Mouse (Mus musculus) gastrocnemius, adult 18-20 months (tissue): Measurements from ENCODE around the gene Rnaset2a. TPM values are rescaled to one million over a fixed set of nuclear protein-coding genes. Genes with fewer than 3 reads are reported as not detected.
"Not testable (repeated sequence)": the region's sequence is repeated elsewhere in the genome, so short reads cannot be mapped to it uniquely, and the experiment has no call there.

Source experiments
- DNase-seq: peaks from one replicate; pipeline ENCODE4 v3.0.0; 2021; ENCODE audit warnings: low spot score
- total RNA-seq, 2 experiments: library from RNA; stranded (reverse); gene quantifications; 2 replicates each; pipeline ENCODE4 v1.2.3; 2021

The Rnaset2a gene
- total RNA-seq, 2 experiments from 2014 or later = 13.7 to 20.3 TPM

GRCm38 (mm10) chr17:8143802-8144673 is 3.9 kb downstream of the Rnaset2a start:
- peak; percentile 19 for DNase-seq

DNA sequence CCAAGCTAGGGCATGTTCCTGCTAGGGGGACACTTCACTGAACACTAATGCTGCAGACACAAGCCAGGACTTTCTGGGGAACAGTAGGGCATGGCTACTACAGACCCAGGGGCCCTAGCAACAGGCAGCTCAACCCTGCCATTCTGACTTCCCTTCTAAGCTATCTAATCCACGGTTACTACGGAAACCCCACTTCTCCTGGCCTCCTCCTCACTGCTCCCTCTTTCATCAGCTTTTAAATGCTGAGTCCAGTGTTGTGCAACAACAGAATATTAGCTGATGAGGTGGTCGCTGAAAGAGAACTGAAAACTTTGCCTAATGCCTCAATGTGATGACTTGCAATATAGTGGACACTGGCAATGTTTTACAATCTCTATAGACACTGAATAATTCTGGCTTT is 7.7 kb downstream of the Rnaset2a start:
- not testable (repeated sequence) for DNase-seq

DNA sequence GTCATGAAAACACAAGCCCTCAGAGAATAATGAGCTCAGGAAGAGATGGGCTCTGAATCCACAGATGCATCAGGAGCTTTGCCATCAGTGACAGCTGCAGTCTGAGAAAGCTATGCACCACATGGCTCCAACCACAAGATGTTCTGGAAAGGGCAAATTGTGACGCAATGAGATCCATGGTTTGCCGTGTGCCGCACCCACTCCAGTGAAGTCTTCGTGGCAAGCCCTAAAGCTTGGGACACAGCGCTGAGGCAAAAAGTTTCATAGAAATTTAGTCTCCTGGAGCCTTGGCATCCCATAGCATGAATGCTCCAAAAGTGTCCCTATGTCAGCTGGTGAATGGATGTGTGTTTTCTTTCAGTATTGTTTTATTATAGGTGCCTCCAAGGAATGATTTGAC is 9.8 kb downstream of the Rnaset2a start:
- DNase-seq = not testable (repeated sequence)

DNA sequence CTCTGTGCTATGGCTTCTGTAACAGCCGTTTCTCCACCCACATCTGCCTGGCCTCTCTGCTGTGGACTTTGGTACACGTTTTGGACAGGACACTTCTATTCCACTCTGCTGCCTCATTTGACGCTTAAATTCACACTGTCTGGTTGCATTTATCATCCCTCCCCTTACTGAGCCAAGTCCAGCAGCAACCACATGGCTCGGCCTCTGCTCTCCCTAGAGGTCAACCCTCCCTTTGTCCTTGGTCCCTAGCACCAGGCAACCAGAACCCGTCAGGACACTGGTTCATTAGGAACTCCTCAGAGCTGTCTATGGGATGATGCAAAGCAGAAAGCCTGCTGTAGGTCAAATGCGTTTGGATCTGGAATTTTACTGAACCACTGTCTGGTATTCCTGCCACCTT is 17.0 kb downstream of the Rnaset2a start:
- DNase-seq = not testable (repeated sequence)

- DNase-seq = not testable (repeated sequence)
Observed at GRCm38 (mm10) chr17:8129578-8129977, 18.3 kb downstream of the Rnaset2a start.

DNA sequence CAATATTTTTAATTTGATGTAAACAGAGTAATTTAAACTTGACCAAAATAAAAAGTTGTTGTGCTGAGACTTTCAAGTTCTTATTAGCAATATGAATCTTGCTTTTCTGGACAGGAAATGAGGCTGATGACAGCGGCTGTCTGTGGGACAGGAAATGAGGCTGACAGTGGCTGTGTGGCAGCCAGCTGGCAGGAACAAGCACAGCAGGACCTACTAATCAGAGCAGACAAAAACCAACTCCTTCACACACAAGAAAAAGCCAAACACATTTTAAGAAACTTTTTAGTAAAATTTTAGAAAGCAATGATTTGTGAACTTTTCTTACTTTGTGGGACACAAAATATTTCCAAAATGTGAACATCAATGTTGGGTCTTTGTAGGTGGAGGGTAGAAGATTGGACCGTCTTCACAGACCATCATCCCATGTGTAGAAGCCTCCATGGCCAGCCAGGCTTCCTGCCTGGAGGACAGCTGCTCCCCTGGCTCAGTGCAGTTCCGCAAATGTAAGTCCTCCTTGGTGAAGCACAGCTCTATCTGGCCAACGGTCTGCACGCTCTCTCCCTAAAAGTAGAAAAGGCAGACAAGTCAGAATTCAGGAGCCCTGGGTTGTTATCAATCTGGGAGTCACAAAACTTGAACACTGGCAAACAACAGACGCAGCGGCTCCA is 19.4 kb downstream of the Rnaset2a start:
- not testable (repeated sequence) for DNase-seq

- not testable (repeated sequence) for DNase-seq
Observed at GRCm38 (mm10) chr17:8124586-8124985, 23.3 kb downstream of the Rnaset2a start.

DNA sequence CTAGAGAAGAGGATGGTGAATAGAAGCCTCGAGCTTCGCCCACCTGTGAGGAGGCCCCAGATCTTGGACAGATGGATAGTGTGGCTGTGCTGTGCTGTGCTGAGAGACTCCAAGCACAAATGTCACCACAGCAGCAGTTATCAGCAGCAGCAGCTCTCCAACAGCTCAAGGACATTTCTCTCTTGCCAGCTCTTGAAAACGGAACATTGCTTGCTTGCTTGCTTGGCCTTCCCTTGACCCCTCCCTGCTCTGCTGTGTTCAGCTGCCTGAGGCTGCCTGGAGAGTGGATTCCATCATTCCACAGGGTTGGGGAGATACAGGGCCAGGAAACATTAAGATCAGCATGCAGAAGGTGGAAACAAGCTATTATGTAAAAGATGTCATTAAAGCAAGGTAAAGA is 24.9 kb downstream of the Rnaset2a start:
- not testable (repeated sequence) for DNase-seq

- DNase-seq = not testable (repeated sequence)
Observed at GRCm38 (mm10) chr17:8116928-8117327, 31.0 kb downstream of the Rnaset2a start.

DNA sequence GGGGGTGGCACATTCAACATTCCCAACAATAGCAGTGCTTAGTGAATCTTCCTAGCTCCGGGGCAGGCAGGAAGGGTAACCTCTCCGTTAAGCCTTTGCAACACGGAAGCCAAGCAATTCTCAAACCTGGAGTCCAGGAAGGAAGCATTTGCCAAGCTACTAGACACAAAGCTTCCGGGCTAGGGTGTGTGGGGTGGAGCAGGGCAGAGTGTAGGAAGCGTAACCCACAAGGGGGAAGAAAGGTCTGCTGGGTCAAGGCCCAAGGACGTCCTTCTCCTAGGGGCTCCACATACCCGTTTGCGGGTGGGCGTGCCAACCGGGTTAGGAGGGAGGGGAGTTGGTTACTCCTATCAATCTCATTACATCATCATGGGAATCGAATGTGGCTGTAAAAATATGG is 31.5 kb downstream of the Rnaset2a start:
- not testable (repeated sequence) for DNase-seq

DNA sequence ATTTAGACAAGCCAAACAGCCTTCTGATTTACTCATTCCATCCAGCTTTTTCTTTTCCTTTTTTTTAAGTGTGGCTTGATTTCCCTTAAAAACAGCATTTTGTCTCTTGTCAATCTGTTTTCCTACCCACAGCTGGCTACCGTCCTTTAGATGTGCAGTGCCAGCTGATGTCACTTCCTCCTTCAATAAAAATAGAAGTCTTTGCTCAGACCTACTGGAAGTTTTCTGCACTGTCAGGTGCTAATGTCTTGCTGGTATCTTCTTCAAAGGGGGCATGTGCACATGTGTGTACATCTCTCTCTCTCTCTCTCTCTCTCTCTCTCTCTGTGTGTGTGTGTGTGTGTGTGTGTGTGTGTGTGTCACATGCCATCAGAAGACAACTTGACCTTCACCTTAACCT is 35.7 kb downstream of the Rnaset2a start:
- not testable (repeated sequence) for DNase-seq

DNA sequence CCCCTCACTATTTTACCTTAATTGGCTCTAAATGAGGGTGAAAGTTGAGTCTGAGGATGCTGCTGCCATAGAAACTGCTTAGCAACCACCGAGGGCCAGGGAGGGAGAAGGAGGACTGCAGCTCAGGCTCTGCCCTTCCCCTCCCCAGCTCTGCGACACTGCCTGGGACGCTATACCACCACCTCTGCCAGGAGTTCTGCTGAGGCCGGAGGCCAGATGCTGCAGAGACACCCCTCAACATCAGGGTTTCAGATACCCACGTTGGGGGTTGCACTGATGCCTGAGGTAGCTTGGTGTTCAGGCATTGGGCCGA is 46.6 kb downstream of the Rnaset2a start:
- DNase-seq = not testable (repeated sequence)

- not testable (repeated sequence) for DNase-seq
Observed at GRCm38 (mm10) chr17:8100405-8101296, 47.2 kb downstream of the Rnaset2a start.

GRCm38 (mm10) chr17:8096199-8096598 is 51.7 kb downstream of the Rnaset2a start:
- DNase-seq = not testable (repeated sequence)

DNA sequence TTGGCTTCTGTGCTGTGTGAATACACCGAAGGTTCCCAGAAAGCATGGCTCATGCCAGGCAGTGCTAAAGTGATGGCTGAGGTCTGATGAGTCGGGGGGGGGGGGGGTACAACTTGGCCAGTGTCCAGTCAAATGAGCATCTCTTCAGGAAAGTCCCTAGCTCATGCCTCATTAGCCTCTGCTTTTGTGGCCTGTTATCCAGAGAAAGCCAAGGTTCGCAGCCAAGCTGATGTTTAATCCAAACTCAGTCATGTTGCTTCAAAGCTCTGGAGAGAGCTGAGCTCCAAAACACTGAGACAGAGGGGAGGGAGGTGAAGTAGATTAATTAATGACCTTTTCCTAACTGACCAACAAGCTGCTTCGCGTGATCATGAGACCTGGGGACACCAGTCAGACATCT is 52.2 kb downstream of the Rnaset2a start:
- DNase-seq = not testable (repeated sequence)

DNA sequence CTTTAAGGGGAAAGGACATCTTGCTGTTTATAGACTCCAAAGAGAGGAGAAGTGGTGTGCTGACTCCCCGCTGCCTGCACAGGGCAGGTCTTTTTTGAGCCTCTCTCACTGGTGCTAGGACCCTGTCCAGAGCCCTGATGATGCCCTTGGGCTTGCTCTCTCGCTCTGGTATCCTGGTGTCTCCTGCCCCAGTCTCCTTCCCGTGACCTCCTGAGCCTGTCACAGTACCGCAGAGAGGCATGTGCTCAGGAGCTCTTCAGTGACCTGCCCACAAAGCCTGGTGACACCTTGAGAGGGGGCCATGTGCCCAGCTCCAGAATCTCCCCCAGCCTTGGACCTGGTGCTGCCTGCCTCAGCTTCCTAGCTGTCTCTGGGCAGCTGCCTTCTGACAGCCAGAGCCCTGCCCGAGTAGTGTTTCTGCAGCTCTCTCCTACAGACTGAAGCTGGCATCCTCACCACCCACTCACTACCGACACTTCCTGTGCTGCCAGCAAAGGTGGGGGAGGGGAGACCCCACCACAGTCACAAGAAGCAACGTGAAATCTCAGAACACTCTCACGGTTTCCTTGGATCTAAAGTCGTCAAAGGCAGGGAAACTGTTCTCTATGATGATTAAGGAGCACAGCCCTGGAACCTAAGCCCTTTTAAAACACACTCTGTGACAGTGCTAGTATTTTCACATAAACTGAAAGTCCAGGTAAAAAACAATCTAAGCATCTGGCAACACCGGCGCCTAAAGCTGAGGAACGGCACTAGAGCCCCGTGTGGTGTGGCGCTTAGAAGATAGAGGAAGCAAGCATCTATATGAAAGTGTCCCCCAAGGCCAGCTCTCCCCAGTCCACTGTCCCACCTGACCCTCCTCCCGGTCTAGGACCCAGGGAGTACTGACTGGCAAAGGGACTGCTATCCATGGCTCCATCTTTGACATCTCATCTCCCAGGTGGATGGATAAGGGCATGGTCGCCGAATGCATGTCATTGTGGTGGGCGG is 55.1 kb downstream of the Rnaset2a start:
- not testable (repeated sequence) for DNase-seq

DNA sequence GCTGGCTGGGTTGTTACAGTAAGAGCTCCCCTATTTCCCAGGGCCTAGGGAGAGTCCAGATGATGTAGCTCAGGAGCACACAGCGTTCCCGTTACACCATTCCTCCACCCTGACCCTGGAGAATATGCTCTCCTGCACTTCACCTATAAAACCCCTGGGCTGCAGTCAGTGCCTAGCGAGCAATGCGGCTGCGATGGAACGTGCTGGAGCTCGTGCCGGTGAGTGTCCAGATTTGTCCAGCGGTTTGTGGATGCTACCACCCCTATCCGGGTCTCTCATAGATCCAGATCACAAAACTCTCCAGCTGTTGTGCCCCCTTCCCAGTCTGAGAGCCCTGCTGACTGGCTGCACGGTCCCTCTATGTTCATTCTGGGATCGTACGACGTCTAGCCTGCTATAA is 56.6 kb downstream of the Rnaset2a start:
- not testable (repeated sequence) for DNase-seq

- DNase-seq = not testable (repeated sequence)
Observed at GRCm38 (mm10) chr17:8069847-8070246, 78.0 kb downstream of the Rnaset2a start.
